Mouse (Mus musculus): ENCODE measurements around the gene Tmem164.

Tmem164 gene

DNA sequence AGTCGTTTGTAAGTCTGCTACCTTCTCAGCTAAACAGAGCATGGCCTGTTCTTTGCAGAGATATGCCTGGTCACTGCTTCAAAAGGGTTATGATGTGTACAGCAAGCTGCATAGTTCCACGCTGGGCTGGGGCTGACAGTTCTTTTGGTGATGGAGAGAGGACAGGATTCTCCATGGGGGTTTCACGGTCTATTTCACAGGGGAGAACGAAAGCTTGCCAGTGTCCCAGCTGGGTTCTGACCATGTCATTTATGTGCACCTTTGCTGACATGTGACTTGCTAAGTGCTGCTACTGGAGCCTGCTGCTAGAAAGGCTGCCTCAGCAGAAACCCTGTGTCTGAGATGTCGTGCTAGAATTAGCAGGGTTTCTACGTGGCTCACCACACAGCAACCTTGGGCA, 74.3 kb downstream of the Tmem164 start:
- DNase-seq = no peak

DNA sequence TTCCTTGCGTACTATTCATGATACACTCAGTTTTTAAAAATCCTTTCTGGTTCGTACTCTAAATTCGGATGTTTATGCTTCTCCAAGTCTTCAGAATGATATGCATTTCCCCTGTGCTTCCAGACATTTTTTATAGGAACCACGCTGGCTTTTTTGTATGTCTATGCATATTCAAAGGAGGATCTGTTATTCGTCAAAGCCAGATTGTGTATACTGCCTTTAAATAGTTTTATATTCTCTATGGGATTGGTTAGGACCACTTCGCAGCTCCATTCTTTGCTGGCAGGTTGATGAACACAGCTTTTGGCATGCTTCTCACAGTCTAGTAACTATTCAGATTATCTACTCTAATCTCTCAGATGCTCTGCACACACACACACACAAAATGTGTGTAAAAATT, 79.2 kb downstream of the Tmem164 start:
- DNase-seq = no peak

DNA sequence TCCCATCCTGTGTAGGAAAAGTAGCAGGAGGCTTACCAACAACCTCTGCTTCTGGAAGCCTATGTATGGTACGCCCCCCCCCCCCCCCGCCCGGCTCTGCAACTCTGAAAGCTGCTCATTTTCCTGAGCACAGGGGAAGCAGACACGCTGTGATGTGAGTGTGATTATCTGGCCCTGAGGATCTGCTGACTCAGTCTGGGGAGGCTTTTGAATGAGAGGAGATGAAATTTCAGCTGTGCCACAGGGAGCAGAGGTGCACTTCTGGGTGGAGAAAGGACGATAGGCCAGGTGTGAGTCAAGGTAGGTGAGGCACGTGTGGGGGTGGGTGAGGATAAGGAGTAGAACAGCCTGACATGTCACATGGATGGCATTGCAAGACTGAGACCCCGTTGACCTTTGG, 82.1 kb downstream of the Tmem164 start:
- DNase-seq = no peak

DNA sequence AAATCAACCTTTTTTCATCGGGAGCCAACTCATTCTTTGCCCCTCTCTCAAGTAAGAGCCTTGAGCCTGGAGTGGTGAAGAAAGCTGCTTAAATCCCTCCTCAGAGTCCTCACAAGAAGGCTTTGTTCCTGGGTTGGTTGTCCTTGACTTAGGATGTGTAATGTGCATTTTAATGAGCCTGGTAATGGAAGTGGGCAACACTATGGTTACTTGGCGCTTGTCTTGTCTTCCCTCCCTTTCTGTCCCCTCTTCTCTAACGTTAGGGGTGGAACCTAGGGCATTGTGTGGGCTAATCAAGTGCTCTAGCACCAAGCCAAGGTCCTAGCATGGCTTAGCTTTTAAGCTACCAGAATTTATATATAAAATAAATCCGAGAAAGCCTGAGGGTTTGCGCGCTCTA, 88.5 kb downstream of the Tmem164 start:
- DNase-seq = no peak

DNA sequence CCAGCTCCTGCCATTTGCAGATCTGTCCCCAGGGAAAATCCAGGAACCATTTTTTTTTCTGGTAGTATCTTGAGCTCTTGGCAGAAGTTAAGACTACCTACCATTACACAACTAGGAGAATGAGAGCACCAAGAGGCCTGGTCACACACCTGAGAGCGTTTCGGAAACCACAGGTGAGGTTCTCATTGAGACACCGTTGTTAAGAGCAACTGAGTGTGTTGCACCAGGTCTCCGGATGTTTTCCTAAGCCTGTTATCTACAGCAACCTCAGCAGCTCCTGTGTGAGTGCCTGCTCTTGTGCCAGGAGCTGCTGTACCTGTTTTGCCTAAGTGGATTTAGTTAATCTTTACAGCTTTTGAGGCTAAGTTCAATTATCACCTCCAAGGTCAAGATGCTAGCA, 92.5 kb downstream of the Tmem164 start:
- no peak for DNase-seq

DNA sequence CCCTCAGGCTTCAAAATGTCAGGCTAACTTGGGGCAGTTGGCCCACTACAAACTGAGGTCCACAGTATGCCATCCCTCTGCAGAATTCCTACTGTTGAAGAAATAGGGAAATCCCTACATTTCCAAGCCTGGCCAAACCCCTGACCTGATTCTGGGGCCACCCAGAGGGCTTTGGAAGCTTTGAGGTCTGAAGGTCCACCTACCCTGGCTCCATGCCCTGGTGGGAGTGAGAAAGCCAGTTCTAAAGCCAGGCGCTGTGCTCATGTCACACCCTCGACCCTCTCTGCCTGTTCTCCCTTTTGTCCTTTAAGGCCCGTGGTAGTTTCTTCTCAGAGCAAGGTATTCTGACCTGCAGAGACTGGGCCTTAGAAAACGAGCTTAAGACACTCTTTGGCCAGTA, 94.9 kb downstream of the Tmem164 start:
- DNase-seq = no peak

DNA sequence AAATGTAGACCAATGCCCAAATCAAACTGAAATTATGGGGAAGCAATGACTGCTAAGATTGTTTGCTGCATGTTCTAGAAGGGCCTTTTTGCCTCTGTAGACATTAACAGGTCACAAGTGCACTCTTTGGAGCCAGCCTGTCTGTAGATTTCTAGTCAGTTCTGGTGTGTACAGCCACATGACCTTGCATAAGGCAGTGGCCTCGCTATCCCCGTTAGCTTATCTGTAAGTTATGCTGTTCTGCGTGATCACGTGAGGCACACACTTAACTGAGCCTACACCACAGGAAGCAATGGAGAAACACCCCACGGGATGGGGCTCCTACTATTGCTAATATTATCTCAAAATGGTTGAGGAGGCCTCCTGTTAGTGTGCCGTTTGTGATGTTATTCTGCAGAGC, 97.4 kb downstream of the Tmem164 start:
- DNase-seq = no peak

DNA sequence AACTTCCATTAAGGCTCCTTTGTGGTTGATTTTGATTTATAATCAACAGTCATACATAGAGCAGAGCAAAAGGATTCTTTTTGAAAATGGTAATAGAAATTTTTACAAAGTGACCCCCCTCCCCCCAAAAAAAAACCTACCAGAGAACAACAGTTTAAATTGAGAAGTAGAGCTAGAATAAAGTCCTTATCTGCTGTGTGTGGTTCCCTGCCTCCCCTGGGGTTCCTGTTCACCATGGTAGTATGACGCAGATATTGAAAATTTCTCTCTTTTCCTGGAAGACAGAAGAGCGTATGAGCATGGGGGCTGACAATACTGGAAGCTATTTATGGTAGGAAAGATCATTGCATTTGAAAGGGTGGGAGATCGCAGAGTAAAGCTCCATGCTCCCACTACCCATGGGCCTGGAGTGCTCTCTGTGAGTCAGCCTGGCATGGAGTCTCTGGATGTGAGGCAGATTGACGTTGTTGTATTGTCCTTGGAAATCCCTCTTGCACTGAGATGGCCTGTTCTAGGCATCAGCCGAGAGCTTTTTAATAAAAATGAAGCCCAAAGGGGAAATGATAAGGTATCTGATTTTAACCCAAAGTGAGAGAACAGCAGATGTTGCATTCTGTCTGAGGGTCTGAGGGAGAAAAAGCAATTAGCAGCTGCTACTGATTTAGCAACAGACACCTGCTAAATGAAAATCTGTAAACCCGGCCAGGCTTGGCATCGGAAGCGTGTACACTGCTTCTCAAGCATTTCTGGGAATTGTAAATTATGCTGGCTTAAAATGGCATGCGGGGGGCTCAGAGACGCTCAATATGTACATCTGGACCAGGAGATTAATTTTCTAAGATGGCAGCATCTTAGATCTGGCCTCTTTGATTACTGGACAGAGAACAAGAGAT, 105.2 kb downstream of the Tmem164 start:
- DNase-seq = no peak

DNA sequence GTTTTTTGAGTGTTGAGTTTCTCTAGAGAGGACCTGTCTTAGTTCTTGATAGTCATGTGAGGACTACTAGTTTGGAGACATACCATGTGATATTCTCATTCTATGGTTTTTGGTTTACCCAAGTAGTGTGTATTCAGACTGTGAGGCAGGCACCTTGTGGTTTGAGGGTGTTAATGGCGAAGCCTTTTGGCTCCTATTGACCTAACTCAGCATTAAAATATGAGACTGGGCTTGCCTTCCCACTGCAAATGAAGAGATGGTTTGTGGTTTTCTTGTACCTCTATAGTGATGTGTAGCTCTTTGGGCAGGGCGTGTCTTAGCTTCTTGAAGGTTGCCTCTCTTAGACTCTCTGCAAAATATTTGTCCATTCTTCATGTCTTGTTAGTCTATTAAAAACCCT, 111.0 kb downstream of the Tmem164 start:
- DNase-seq = no peak

DNA sequence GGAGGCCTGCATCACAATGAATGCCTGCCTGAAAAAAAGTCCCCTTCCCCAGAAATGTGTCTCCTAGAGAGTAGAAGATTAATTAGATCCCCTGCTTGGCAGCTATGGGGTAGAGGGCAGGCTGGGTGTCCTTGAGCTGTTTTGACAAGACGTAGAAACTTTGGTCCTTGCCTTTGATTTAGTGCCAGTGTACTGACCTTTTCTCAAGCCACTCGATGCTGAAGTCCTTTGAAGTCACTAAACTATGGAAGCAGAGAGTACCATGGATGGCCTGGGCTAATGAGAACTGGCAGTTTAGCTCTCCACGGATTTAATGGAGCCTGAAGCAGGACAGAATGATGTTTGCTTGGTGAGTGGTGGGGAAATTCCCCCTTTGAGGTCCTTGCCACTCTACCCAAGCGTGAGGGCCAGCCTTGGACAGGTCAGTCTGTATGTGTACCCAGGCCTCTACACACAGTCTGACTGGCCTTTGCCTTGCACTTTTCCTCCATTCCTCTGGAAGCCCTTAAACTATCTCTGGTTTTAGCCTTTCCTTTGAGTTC, 112.9 kb downstream of the Tmem164 start:
- DNase-seq = no peak

DNA sequence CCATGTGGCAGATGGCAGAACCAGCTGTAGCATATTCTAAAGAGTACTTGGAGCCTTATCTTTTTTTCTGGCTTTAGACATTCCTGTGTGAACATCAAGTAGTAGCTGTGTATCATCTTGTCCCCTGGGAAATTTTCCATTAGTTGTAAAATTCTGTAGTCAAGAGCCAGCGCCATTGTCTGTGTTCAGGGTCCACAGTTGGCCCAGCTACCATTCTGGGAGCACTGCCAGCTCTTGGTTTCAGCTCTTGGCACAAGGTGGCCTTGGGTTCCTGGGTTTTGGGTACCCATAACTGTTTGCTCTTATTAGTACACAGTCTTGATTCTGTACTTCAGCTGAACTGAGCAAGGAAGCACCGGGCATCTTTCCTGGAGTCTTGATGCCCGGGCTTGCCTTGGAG, 123.4 kb downstream of the Tmem164 start:
- no peak for DNase-seq

DNA sequence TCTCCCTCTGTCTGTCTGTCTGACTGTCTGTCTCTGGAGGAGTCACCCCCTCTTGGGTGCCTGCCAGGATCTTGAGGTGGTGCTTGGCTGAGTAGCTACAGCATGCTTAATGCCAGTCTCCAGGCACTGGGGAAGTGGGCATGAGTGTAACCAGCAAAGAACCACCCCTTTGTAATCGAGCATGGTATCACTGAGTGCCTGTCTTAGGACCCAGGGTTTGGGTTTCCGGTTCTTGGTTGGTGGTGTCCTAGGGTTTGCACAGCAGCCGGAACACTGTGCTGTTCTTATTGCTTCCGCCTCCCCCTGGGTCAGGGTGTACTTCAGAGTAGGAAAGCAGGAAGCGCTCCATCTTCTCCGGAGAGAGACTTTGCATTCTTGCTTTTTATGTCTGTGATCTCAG, 124.9 kb downstream of the Tmem164 start:
- no peak for DNase-seq

DNA sequence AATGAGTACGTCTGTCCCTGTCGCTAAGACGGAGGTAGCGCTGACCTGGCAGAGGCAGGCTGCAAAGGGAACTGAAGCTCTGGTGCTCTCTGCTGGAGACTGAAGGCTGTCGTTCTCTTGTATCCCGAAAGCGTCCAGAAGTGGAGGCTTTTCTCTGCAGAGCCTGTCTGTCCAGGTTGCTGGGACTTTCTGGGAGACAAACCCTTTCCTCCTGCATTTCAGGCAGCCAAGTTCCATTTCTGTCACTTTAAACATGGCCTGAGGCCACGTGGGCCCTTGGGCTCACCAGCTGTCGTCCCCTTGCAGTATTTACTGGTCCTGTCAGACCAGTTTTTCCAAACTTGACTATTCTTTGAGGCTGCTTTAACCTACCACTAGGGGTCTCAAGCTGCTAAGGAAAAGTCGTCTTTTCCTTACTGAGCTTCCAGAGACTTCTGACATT, 125.4 kb downstream of the Tmem164 start:
- no peak for DNase-seq

DNA sequence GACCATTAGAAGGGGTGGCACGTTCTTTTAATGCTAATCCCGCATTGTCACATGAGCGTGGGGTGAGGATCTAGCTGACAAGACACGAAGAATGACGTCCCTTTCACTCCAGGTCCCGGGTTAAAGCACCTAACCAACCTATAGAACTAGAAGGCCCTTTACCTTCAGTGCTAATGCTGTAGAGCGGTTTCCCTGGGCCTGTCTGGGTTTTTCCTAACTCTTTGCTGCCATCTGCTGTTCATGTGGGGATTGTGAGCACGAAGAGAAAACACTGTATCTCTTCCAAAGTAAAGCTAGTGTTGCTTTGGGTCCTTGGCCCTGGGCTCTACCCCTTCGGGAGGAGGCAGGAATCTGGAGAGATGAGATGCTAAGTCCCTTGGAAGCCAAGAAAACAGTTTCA, 127.2 kb downstream of the Tmem164 start:
- DNase-seq = peak; percentile 54

DNA sequence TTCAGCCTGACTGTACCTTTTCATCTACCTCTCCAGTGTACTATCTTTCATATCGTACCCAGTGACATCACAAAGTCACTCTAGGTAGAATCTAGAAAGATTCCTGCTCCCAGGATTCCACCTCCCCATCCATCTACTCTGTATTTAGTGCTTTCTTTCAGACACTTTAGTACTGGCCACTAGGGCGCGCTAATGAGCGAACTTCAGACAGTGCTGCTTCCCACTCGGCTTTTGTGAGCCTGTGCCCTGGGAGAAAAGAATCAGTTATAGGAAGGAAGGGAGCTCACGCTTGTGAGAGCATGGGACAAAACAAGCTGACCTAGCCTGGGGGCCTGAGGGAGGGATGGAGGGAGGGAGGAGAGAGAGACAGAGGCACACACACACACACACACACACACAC, 131.9 kb downstream of the Tmem164 start:
- DNase-seq = peak; percentile 70

DNA sequence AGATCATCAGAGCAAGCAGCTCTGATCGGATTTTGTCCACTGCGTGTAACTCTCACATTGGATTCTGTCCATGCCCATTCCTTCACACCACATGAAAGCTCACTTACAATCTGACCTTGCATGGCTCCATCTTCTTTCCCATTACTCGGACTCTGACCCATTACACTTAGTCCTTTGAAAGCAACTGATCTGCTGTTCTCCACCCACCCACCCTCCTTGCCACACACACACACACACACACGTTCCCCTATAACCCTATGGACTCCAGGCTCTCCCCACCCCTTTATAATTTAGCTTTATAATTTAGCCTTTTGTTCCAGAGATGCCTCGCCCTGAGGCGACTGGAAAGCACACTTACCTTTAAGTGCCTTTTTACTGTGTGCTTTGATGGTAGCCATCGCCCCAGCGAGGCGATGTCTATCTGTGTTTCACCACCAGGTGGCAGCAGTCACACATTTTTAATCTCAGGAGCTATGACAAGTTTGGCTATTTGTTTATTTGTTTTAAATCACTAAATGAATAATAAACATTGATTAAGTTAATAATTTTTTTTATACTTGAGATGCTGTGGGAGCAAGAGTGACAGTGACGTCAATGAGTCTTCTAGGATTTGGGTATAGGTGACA, 137.0 kb downstream of the Tmem164 start:
- peak; percentile 60 for DNase-seq

DNA sequence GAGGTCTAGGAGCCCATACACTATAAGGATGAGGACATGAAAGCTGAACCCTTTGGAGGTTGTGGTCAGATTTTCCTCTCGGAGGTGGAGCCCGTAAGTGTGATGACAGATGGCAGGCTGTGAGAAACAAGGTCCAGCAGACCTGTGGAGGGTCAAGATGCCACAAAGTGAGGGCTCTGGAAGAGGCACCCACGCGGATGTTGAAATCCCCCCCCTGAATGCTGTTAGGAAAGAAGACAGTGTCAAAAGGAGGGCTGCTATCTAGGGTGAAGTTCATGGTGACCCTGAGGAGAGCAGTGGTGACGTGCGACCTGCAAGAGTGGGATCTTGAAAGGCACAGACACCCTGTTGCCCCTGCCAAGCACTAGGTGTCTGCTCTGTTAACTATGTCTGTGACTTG, 140.0 kb downstream of the Tmem164 start:
- no peak for DNase-seq

DNA sequence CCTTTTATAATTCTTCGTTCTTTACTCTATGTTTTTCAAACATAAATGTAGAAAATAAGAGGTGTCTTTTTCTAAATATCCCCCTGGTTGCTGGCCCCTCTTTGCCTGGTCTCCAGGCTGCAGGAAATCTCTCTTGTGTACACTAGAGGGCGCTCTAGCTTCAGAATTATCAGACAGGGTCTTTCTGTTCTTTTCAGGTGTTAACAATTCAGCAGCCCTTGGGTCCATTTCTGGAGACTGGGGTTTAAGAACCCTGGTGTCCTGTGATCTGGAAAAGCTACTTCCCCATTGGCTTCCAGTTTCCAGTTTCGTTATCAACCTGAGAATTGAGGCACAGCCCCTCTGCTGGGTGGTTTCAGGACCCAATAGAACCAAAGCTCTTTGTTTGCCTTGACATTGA, 140.6 kb downstream of the Tmem164 start:
- peak; percentile 25 for DNase-seq

DNA sequence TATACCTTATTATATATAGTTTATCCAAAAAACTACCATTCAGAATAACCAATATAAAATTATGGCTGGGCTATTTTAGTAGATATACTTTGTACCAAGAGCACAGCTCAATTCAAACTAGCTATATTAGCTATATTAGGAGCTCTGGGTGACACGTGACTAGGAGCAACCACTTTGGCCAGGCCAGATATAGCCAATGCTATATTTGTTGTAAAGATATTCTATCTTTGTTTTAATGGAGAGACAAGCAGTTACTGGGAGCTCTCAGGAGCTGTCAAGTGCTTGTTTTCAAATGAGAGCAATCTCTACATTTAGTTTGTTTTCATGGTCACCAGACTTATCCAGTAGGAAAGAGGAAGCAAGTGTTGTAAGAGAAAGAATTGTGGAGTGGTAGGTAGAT, 144.1 kb downstream of the Tmem164 start:
- DNase-seq = no peak

DNA sequence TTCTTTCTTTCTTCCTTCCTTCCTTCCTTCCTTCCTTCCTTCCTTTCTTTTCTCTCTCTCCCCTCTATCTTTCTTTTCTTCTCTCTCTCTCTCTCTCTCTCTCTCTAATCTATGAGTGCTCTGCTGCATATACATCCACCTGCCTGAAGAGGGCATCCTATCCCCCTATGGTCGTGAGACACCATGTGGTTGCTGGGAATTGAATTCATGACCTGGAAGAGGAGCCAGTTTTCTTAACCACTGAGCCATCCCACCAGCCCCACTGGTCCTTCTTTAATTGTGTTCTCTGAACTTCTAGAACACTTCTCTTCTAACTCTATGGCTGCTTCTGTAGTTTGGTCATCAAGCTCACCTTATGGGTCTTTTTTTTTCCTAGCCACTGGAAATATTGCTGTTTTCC, 146.4 kb downstream of the Tmem164 start:
- no peak for DNase-seq

DNA sequence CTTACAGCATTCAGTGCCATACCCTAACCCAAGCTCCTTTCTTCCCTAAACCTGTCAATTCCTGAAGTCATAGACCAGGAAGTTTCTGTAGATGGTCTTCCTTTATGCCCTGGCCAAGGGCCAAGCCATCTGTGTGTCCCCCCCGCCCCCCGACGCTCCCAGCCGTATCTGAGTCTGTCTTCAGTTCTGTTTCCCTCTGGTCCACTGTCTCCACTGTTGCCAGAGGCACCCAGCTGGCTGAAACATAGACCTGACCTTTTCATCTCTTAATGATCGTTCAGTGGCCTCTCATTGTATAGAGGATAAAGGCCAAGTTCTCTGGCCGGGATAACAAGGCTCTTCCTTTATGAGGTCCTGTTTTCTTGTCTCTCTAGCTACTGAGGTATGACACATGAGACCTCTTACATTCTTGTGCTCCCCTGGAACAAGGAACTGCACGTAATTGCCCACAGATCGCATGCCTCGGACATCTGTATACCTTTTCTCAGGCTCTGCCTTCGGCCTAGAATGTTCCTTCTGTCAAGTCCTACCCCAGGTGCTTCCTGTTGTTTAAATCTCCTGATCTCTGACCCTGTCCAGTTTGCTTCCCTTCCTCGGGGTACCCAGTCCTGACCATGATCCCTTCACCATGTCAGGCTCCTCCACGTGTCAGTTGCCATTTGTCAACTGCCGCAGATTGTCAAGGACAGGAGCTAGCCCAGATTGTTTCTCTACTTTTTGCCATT, 147.1 kb downstream of the Tmem164 start:
- no peak for DNase-seq

DNA sequence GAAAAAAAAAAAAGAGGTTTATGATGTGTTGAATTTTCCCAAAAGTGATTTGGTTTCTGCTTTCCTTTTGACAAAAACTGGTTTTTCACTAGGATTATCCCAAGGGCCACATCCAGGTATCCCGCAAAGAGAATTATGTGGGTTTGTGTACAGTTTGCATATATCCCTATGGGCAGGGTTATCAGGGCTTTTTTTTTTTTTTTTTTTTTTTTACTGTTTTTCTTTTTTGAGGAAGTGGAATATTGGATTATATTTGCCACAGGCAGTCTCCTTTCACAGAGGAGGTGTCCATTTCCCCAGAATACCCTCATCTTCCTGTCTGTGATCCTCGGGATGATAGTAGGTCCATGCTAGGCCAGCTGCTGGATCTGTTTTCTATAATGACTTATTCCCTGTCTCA, 148.1 kb downstream of the Tmem164 start:
- DNase-seq = no peak

DNA sequence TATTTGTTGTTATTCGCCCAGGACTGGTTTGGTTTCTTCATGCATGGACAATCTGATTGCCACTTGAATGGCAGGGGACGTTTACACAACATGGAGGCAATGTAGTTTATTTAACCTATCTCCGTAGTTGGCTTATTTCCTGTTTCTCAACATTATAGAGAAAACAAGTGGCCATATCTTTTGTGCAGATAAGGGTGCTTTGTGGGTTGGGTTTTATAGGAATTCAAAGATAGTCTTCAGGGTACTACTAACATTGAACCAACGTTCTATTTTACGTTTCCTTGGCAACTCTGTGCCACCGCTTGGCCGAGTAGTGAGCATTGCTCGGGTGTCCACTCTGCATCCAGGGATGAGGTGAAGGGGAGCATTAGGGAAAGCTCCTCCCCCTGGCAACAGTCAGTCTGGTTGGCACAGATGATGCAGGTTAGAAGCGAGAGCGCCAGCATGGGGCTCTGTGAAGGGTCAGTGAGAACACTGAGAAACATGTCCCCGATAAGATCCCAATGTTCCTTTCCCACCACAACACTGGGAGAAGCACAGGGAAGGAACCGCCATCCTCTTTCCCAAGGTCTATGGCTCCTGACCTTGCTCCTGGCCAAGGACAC, 148.8 kb downstream of the Tmem164 start:
- no peak for DNase-seq

Measured in thymus, postnatal 4 days (tissue).